ENCODE assay signal across 15 mouse cellular contexts in genomic region chr11:72477653-72478052, GRCm38 (mm10). TPM values are rescaled to one million over a fixed set of nuclear protein-coding genes. Genes with fewer than 3 reads are reported as not detected.
DNase-seq lines count a peak whose midpoint lies in the region; ATAC-seq and TF ChIP-seq lines count a peak whose summit lies in the region.
"Had no signal": no experiment of that assay in that cellular context is flagged by ENCODE, and none has a peak within 500 bp of the region (broad histone marks: within the 10 kb centered on the region; RNA-seq: fewer than 3 reads in every experiment).

No protein-coding gene starts in this region.

- no peak for DNase-seq in heart, postnatal 25 days (ENCODE audit: low spot score)
- DNase-seq in lung, postnatal 0 days (ENCODE audit: low spot score): no peak
- DNase-seq in lung, postnatal 10 days: no peak
- DNase-seq in hindbrain, embryonic 14.5 days (ENCODE audit: low spot score): no peak
- DNase-seq in adrenal gland, postnatal 14 days: no peak
- DNase-seq: gastrocnemius, postnatal 25 days; lung, adult 2 months; right cerebral cortex, postnatal 14 days had no signal

- no peak overlapping the region for H3K4me2 ChIP-seq in heart, embryonic 15.5 days
- no peak overlapping the region for H3K4me2 ChIP-seq in lung, postnatal 0 days (replicated peaks; ENCODE audit: low read depth, low read length)
- no peak overlapping the region for H3K4me2 ChIP-seq in hindbrain, embryonic 14.5 days (replicated peaks)
- H3K4me2 ChIP-seq in stomach, embryonic 15.5 days: no peak overlapping the region
- H3K4me2 ChIP-seq: forebrain, embryonic 13.5 days had no signal

- peak overlapping the region; percentile 53 for H3K27ac ChIP-seq in heart, embryonic 15.5 days
- H3K27ac ChIP-seq in lung, postnatal 0 days (ENCODE audit: low read length): 0 out of 2 replicates have a peak overlapping the region, but pooled peaks have one; percentile 14
- H3K27ac ChIP-seq in hindbrain, embryonic 14.5 days: peak overlapping the region; percentile 48; the same call in 1 of the 2 replicates
- H3K27ac ChIP-seq in stomach, embryonic 15.5 days: peak overlapping the region; percentile 31; the same call in 1 of the 2 replicates
- H3K27ac ChIP-seq: forebrain, embryonic 13.5 days; left cerebral cortex, adult 2 months had no signal

- TF ChIP-seq CTCF in lung, postnatal 0 days (IDR thresholded peaks at IDR 0.05): no peak

- H3K9ac ChIP-seq in heart, embryonic 15.5 days: 0 out of 2 replicates have a peak overlapping the region, but pooled peaks have one; percentile 24
- no peak overlapping the region for H3K9ac ChIP-seq in lung, postnatal 0 days (replicated peaks; ENCODE audit: low read depth)
- no peak overlapping the region for H3K9ac ChIP-seq in hindbrain, embryonic 14.5 days
- no peak overlapping the region for H3K9ac ChIP-seq in stomach, embryonic 15.5 days
- H3K9ac ChIP-seq: forebrain, embryonic 13.5 days had no signal

- 87% methylated on average over 1 of the region's 1 CpGs for WGBS in heart, embryonic 15.5 days
- WGBS in lung, postnatal 0 days: 85% methylated on average over 1 of the region's 1 CpGs
- WGBS in hindbrain, embryonic 14.5 days: 88% methylated on average over 1 of the region's 1 CpGs
- WGBS in stomach, embryonic 15.5 days: 70% methylated on average over 1 of the region's 1 CpGs

- H3K4me3 ChIP-seq in heart, embryonic 15.5 days: no peak overlapping the region
- H3K4me3 ChIP-seq in lung, postnatal 0 days (ENCODE audit: low read depth, low read length): no peak overlapping the region
- no peak overlapping the region for H3K4me3 ChIP-seq in hindbrain, embryonic 14.5 days (replicated peaks; ENCODE audit: low read length)
- no peak overlapping the region for H3K4me3 ChIP-seq in stomach, embryonic 15.5 days (replicated peaks)
- H3K4me3 ChIP-seq: forebrain, embryonic 13.5 days; left cerebral cortex, adult 2 months had no signal

- no peak for ATAC-seq in heart, embryonic 15.5 days (replicated peaks; ENCODE audit: insufficient number of reproducible peaks, insufficient read depth, low FRiP score, low read depth)
- no peak for ATAC-seq in lung, postnatal 0 days
- no peak for ATAC-seq in hindbrain, embryonic 14.5 days (ENCODE audit: low FRiP score)
- ATAC-seq in stomach, embryonic 15.5 days (ENCODE audit: insufficient read depth, low FRiP score, low read depth): no peak
- ATAC-seq in erythroblast, adult 5-6 weeks (replicated peaks; ENCODE audit: low FRiP score, poor library complexity, severe bottlenecking): no peak
- ATAC-seq: forebrain, embryonic 13.5 days had no signal

- H3K4me1 ChIP-seq in heart, embryonic 15.5 days (replicated peaks): peaks cover 22% of the 10 kb centered on the region
- peaks cover 10% of the 10 kb centered on the region; the same call in 1 of the 2 replicates for H3K4me1 ChIP-seq in lung, postnatal 0 days (ENCODE audit: insufficient read depth, low read depth, low read length)
- H3K4me1 ChIP-seq in hindbrain, embryonic 14.5 days (replicated peaks; ENCODE audit: control insufficient read depth, insufficient read depth, low read length): peaks cover 19% of the 10 kb centered on the region
- peaks cover 35% of the 10 kb centered on the region for H3K4me1 ChIP-seq in stomach, embryonic 15.5 days
- H3K4me1 ChIP-seq: forebrain, embryonic 13.5 days had no signal

- intact Hi-C loops in heart, postnatal 25 days (cut with DNase I): no loop called here

- TF ChIP-seq EP300 in lung, postnatal 0 days (IDR thresholded peaks at IDR 0.05): no peak

- H3K36me3 ChIP-seq in heart, embryonic 15.5 days: no peaks in the 10 kb centered on the region
- H3K36me3 ChIP-seq in lung, postnatal 0 days (ENCODE audit: insufficient read depth, low read length): no peaks in the 10 kb centered on the region
- peaks cover 11% of the 10 kb centered on the region; the same call in 1 of the 2 replicates for H3K36me3 ChIP-seq in hindbrain, embryonic 14.5 days (replicated peaks; ENCODE audit: control insufficient read depth, insufficient read depth)
- no peaks in the 10 kb centered on the region for H3K36me3 ChIP-seq in stomach, embryonic 15.5 days

- no peaks in the 10 kb centered on the region for H3K9me3 ChIP-seq in heart, embryonic 15.5 days (replicated peaks)
- H3K9me3 ChIP-seq in lung, postnatal 0 days (ENCODE audit: low read length): no peaks in the 10 kb centered on the region
- no peaks in the 10 kb centered on the region for H3K9me3 ChIP-seq in hindbrain, embryonic 14.5 days (ENCODE audit: control insufficient read depth, low read length)
- no peaks in the 10 kb centered on the region for H3K9me3 ChIP-seq in stomach, embryonic 15.5 days
- H3K9me3 ChIP-seq: forebrain, embryonic 13.5 days had no signal

- H3K27me3 ChIP-seq in heart, embryonic 15.5 days: no peaks in the 10 kb centered on the region
- no peaks in the 10 kb centered on the region for H3K27me3 ChIP-seq in lung, postnatal 0 days (replicated peaks; ENCODE audit: insufficient read depth, low read length)
- H3K27me3 ChIP-seq in hindbrain, embryonic 14.5 days (ENCODE audit: control insufficient read depth, insufficient read depth, low read length): no peaks in the 10 kb centered on the region
- no peaks in the 10 kb centered on the region for H3K27me3 ChIP-seq in stomach, embryonic 15.5 days (replicated peaks)
- H3K27me3 ChIP-seq: forebrain, embryonic 13.5 days had no signal

RNA-seq across cellular contexts. Expression of gene Spns2, which starts 12.1 kb away (rescaled TPM):
- polyA plus RNA-seq in heart, embryonic 15.5 days (2015; fragmentation: Nextera tagmentation; extraction: Ambion mirVana): 2.8 and 3.2 TPM in 2 replicates
- 10 to 100 TPM in 1 of 2 experiments, 1 to 10 TPM in 1; 9.2 to 12.9 TPM for total RNA-seq in heart, postnatal 25 days (2021)
- polyA plus RNA-seq in lung, postnatal 0 days (2015; fragmentation: Nextera tagmentation; extraction: Ambion mirVana): 11.1 and 12.2 TPM in 2 replicates
- polyA plus RNA-seq in hindbrain, embryonic 14.5 days (2014; fragmentation: Nextera tagmentation; extraction: Ambion mirVana): 11.9 and 12.4 TPM in 2 replicates
- 4.2 and 6.0 TPM in 2 replicates for polyA plus RNA-seq in stomach, embryonic 15.5 days (2015; fragmentation: Nextera tagmentation; extraction: Ambion mirVana)
- total RNA-seq in erythroblast, adult 5-6 weeks (2015; ENCODE audit: low replicate concordance): 1.3 TPM in 1 of 2 replicates, not detected in the other
- 1.4 and 2.0 TPM in 2 replicates for total RNA-seq in erythroblast, adult 5-6 weeks (2017; ENCODE audit: low replicate concordance)
- 6.9 and 13.1 TPM in 2 replicates for total RNA-seq in adrenal gland, postnatal 14 days (2021)

RNA-seq across cellular contexts. Expression of gene Mybbp1a, which starts 36.5 kb away (rescaled TPM):
- 57.8 and 83.8 TPM in 2 replicates for polyA plus RNA-seq in heart, embryonic 15.5 days (2015; fragmentation: Nextera tagmentation; extraction: Ambion mirVana)
- total RNA-seq in heart, postnatal 25 days (2021): 10 to 100 TPM; 40.9 to 42.8 TPM
- polyA plus RNA-seq in lung, postnatal 0 days (2015; fragmentation: Nextera tagmentation; extraction: Ambion mirVana): 41.5 and 44.3 TPM in 2 replicates
- polyA plus RNA-seq in hindbrain, embryonic 14.5 days (2014; fragmentation: Nextera tagmentation; extraction: Ambion mirVana): 54.1 and 63.3 TPM in 2 replicates
- polyA plus RNA-seq in stomach, embryonic 15.5 days (2015; fragmentation: Nextera tagmentation; extraction: Ambion mirVana): 144 and 159 TPM in 2 replicates
- total RNA-seq in erythroblast, adult 5-6 weeks (2015; ENCODE audit: low replicate concordance): 44.7 and 49.6 TPM in 2 replicates
- 11.8 and 27.4 TPM in 2 replicates for total RNA-seq in erythroblast, adult 5-6 weeks (2017; ENCODE audit: low replicate concordance)
- 85.6 and 101 TPM in 2 replicates for total RNA-seq in adrenal gland, postnatal 14 days (2021)

RNA-seq across cellular contexts. Expression of gene Ggt6, which starts 42.3 kb away (rescaled TPM):
- 0.15 TPM in 1 of 2 replicates, not detected in the other for polyA plus RNA-seq in heart, embryonic 15.5 days (2015; fragmentation: Nextera tagmentation; extraction: Ambion mirVana)
- total RNA-seq in heart, postnatal 25 days (2021): under 1 TPM in 1 of 2 experiments, not detected in 1; 0.31 TPM
- 0.94 and 1.0 TPM in 2 replicates for polyA plus RNA-seq in lung, postnatal 0 days (2015; fragmentation: Nextera tagmentation; extraction: Ambion mirVana)
- polyA plus RNA-seq in hindbrain, embryonic 14.5 days (2014; fragmentation: Nextera tagmentation; extraction: Ambion mirVana): 0.11 TPM in 1 of 2 replicates, not detected in the other
- 4.7 and 4.8 TPM in 2 replicates for polyA plus RNA-seq in stomach, embryonic 15.5 days (2015; fragmentation: Nextera tagmentation; extraction: Ambion mirVana)
- total RNA-seq in erythroblast, adult 5-6 weeks (2015; ENCODE audit: low replicate concordance): not detected in 2 replicates
- not detected in 2 replicates for total RNA-seq in erythroblast, adult 5-6 weeks (2017; ENCODE audit: low replicate concordance)
- 1.7 and 2.8 TPM in 2 replicates for total RNA-seq in adrenal gland, postnatal 14 days (2021)
- total RNA-seq: common myeloid progenitor, adult 5-6 weeks had no signal
- polyA plus RNA-seq: forebrain, embryonic 13.5 days; neural tube, embryonic 11.5 days had no signal
